Mouse (Mus musculus): ENCODE results near the gene 1110051M20Rik. TPM values are rescaled to one million over a fixed set of nuclear protein-coding genes. Genes with fewer than 3 reads are reported as not detected.

1110051M20Rik gene
- total and polyA plus RNA-seq, 2 experiments from 2014 or later = 141 to 175 TPM

DNA sequence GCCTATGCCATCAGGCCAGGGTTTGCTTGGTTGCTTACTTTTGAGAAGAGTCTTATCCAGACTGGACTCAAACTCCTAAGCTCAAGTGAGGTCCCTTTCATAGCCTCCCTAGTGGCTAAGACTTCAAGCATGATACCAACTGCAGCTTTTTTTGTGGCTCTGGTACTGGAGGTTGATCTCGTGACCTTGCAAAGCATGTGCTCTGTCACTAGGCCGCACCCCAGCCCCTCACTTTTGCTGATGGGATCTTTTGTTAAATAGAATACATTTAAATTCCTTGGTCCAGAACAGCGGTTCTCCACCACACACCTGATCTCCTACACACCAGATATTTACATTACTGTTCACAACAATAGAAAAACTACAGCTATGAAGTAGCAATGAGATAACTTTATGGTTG is 150.3 kb downstream of the 1110051M20Rik start:
- WGBS = 91% methylated on average over 3 of the region's 3 CpGs
- no peaks in the 10 kb centered on the region for H3K9me3 ChIP-seq (ENCODE audit: low read length)
- no peak for ATAC-seq
- no peak overlapping the region for H3K9ac ChIP-seq (replicated peaks; ENCODE audit: low read length)
- H3K4me3 ChIP-seq (ENCODE audit: low read length) = no peak overlapping the region
- DNase-seq (ENCODE audit: low spot score) = no peak
- H3K4me1 ChIP-seq (ENCODE audit: insufficient read depth, low read length) = no peaks in the 10 kb centered on the region
- no peak overlapping the region for H3K4me2 ChIP-seq (ENCODE audit: low read depth, low read length)
- TF ChIP-seq CTCF (IDR thresholded peaks at IDR 0.05; ENCODE audit: low read depth) = no peak
- H3K27ac ChIP-seq = no peak overlapping the region
- H3K27me3 ChIP-seq (ENCODE audit: insufficient read depth, low read length) = no peaks in the 10 kb centered on the region
- no peaks in the 10 kb centered on the region for H3K36me3 ChIP-seq (ENCODE audit: insufficient read depth, low read length)

DNA sequence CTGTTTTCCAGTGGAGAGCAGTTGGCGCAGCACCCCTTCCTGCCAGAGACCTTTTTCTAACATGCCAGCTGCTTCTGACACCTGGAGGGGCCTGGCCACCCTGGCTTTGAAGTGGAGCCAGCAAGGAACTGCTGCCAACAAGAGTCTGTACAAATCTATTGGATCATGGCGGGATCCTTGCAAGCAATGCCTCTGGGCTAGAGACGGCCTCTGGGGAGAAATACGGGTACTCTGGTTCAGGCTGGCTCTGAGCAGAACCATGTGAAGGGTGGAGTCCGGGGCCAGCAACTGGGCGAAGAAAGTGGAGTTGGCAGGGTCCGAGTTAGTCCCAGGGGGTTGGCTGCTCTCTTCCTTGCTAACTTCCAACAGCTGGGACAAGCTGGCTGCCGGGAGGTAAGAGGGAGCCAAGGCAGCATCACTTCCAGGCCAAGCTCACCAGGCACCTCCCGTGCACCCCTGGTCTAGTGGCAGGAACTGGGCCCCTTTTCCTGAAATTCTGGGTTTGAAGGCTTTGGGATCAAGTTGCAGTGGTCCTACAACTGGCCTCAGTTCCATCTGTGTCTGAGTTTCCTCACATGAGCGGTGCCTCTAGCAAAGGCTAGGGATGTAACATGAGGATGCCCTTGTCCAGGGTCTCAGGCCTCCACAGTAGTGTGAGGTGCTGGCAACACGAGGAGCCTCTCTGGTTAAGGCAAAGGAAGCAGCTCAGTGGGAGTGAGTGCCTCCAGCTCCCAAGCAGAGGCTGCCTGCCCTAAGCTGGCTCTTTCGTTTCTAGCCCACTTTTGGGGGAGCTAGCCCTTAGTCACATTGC is 153.1 kb downstream of the 1110051M20Rik start:
- no peak overlapping the region for H3K27ac ChIP-seq
- no peak overlapping the region for H3K9ac ChIP-seq (replicated peaks; ENCODE audit: low read length)
- WGBS = 50% methylated on average over 12 of the region's 12 CpGs
- H3K36me3 ChIP-seq (ENCODE audit: insufficient read depth, low read length) = no peaks in the 10 kb centered on the region
- ATAC-seq (peak; percentile 83), DNase-seq (ENCODE audit: low spot score) (peak; percentile 67)
- H3K9me3 ChIP-seq (ENCODE audit: low read length) = no peaks in the 10 kb centered on the region
- H3K4me1 ChIP-seq (ENCODE audit: insufficient read depth, low read length) = no peaks in the 10 kb centered on the region
- H3K27me3 ChIP-seq (ENCODE audit: insufficient read depth, low read length) = no peaks in the 10 kb centered on the region
- no peak for TF ChIP-seq CTCF (IDR thresholded peaks at IDR 0.05; ENCODE audit: low read depth)
- no peak overlapping the region for H3K4me3 ChIP-seq (ENCODE audit: low read length)
- H3K4me2 ChIP-seq (ENCODE audit: low read depth, low read length) = no peak overlapping the region

DNA sequence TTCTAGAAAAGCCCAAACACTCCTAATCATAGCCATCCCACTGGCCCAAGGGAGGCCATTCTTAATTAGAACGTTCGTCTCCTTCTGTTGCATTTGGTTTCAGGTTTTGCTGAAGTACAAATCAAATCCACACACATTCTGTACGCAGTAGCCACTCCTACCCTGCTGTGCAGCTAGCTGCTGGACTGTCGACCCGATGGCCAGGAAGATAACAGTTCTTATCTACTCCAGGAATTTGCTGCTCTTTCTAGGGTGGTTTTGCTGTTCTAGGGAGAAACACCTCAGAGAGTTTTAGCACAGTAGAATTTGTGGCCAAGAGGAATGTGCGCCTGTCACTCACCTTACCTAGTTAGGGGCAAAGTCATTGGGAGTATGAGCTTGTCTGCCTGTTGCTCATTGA is 156.9 kb downstream of the 1110051M20Rik start:
- no peak overlapping the region for H3K9ac ChIP-seq (replicated peaks; ENCODE audit: low read length)
- no peaks in the 10 kb centered on the region for H3K36me3 ChIP-seq (ENCODE audit: insufficient read depth, low read length)
- TF ChIP-seq CTCF (IDR thresholded peaks at IDR 0.05; ENCODE audit: low read depth) = no peak
- H3K27me3 ChIP-seq (ENCODE audit: insufficient read depth, low read length) = no peaks in the 10 kb centered on the region
- peaks cover 3% of the 10 kb centered on the region for H3K4me1 ChIP-seq (ENCODE audit: insufficient read depth, low read length)
- WGBS = 79% methylated on average over 6 of the region's 6 CpGs
- ATAC-seq (no peak), DNase-seq (ENCODE audit: low spot score) (no peak)
- no peak overlapping the region for H3K4me3 ChIP-seq (ENCODE audit: low read length)
- no peak overlapping the region for H3K4me2 ChIP-seq (ENCODE audit: low read depth, low read length)
- no peak overlapping the region for H3K27ac ChIP-seq
- no peaks in the 10 kb centered on the region for H3K9me3 ChIP-seq (ENCODE audit: low read length)

DNA sequence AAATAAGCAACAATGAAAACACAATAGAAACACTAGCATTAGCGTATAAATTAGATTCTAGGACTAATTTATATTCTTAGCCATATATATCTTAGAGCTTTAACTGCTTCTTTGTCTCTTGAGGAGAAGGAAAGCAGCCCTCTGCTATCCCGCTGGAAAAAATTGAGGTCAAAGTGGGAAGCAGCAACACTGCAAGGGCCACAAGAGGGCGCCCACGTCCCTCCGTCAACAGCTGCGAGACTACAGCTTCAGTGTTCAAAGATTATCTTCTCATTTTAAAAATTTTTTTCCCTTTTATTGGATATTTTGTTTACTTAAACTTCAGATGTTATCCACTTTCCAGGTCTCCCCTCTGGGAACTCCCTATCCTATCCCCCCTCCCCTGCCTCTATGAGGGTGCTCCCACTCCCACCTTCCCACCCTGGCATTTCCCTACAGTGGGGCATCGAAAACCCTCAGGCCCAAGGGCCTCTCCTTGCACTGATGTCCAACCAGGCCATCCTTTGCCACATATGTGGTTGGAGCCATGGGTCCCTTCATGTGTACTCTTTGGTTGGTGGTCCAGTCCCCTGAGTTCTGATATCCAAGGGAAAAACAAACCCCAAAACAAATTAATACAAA is 158.5 kb downstream of the 1110051M20Rik start:
- no peak overlapping the region for H3K9ac ChIP-seq (replicated peaks; ENCODE audit: low read length)
- ATAC-seq = peak; percentile 53; the same call in 1 of the 2 replicates
- 13% methylated on average over 7 of the region's 7 CpGs for WGBS

DNA sequence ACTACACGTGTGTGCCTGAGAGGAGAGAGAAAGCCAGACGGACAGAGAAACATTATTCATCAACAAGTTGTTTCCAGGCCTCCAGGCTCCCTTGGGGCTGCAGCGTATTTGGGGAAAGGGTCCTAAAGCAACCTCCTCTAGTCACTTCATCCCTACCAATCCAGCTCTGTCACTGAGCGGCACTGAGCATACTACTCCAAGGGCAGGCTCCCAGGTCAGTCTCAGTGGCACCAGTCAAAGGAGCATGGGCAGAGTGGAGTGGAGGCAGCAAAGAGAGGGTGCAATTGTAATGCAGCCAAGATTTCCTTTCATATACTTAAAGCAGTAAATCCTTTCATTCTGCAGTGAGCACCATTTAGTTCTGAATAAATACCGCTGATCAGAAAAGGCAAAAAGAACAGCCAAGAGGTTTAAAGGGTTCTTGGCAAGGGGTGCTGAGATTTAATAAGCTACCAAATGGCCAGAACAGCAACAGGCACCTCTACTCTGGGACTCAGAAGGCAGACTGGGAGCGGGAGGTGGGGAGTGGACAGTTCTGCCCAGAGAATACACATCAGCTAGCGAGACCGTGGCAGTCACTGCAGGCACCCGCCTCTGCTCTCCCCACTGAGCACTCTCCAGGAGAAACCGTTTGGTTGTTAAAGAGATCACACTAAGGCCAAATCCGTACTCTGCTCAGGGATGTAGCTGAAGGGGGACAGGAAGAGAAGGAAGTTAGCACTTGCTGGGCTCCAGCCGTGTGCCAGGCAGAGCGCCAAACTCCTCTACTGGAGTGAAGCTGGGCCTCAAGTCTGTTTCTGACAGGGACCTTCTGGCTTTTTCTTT is 159.9 kb downstream of the 1110051M20Rik start:
- Histone ChIP-seq H3K9ac (replicated peaks; ENCODE audit: low read length) (no peak overlapping the region; the same call in 1 of the 2 replicates), H3K27ac (peak overlapping the region; percentile 72), H3K9me3 (ENCODE audit: low read length) (no peaks in the 10 kb centered on the region)

More for the DNA sequence above, 158.5 kb downstream of the 1110051M20Rik start:
- H3K9me3 ChIP-seq (ENCODE audit: low read length) = no peaks in the 10 kb centered on the region
- peak; percentile 92 for TF ChIP-seq CTCF (IDR thresholded peaks at IDR 0.05; ENCODE audit: low read depth)
- peaks cover 3% of the 10 kb centered on the region for H3K4me1 ChIP-seq (ENCODE audit: insufficient read depth, low read length)
- H3K4me2 ChIP-seq (ENCODE audit: low read depth, low read length) = no peak overlapping the region
- H3K4me3 ChIP-seq (ENCODE audit: low read length) = no peak overlapping the region
- H3K27me3 ChIP-seq (ENCODE audit: insufficient read depth, low read length) = no peaks in the 10 kb centered on the region
- H3K36me3 ChIP-seq (ENCODE audit: insufficient read depth, low read length) = no peaks in the 10 kb centered on the region; the same call in 1 of the 2 replicates
- no peak overlapping the region for H3K27ac ChIP-seq
- peak; percentile 87 for DNase-seq (ENCODE audit: low spot score)

DNA sequence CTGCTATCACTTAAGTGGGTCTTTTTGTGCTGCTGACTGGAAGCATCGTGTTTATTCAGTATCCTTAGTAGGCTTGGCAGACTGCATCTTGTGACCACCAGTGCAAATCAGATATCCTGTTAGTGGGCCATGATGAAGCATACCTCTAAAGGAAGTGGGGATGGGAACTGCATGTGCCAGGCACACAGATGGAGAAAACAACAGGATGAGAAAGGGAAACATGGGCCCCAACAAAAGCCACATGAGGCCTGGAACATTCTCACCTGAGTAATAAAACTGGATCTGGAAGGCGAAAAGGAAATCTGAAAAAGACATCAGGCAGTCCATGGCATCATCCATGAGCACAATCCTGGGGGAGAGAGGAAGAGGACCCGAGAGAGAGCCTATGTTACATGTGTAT is 160.5 kb downstream of the 1110051M20Rik start:
- no peak for TF ChIP-seq CTCF (IDR thresholded peaks at IDR 0.05; ENCODE audit: low read depth)
- Histone ChIP-seq H3K9ac (replicated peaks; ENCODE audit: low read length) (no peak overlapping the region), H3K4me1 (ENCODE audit: insufficient read depth, low read length) (peaks cover 3% of the 10 kb centered on the region), H3K9me3 (ENCODE audit: low read length) (no peaks in the 10 kb centered on the region), H3K36me3 (ENCODE audit: insufficient read depth, low read length) (no peaks in the 10 kb centered on the region; the same call in 1 of the 2 replicates), H3K4me3 (ENCODE audit: low read length) (no peak overlapping the region), H3K27ac (peak overlapping the region; percentile 72; the same call in 1 of the 2 replicates), H3K27me3 (ENCODE audit: insufficient read depth, low read length) (no peaks in the 10 kb centered on the region), H3K4me2 (ENCODE audit: low read depth, low read length) (no peak overlapping the region)
- no peak for ATAC-seq
- no peak for DNase-seq (ENCODE audit: low spot score)
- WGBS = 70% methylated on average over 3 of the region's 3 CpGs

More for the DNA sequence above, 159.9 kb downstream of the 1110051M20Rik start:
- peaks cover 3% of the 10 kb centered on the region for H3K4me1 ChIP-seq (ENCODE audit: insufficient read depth, low read length)
- peak; percentile 65 for ATAC-seq
- H3K27me3 ChIP-seq (ENCODE audit: insufficient read depth, low read length) = no peaks in the 10 kb centered on the region
- no peak overlapping the region for H3K4me3 ChIP-seq (ENCODE audit: low read length)
- DNase-seq (ENCODE audit: low spot score) = peak; percentile 82
- 28% methylated on average over 13 of the region's 13 CpGs for WGBS
- no peaks in the 10 kb centered on the region; the same call in 1 of the 2 replicates for H3K36me3 ChIP-seq (ENCODE audit: insufficient read depth, low read length)
- 0 out of 2 replicates have a peak overlapping the region, but pooled peaks have one; percentile 18 for H3K4me2 ChIP-seq (ENCODE audit: low read depth, low read length)
- no peak for TF ChIP-seq CTCF (IDR thresholded peaks at IDR 0.05; ENCODE audit: low read depth)

All from hindbrain, postnatal 0 days (tissue).